Mouse (Mus musculus) liver, postnatal 0 days (tissue): ENCODE measurements at regions not wholly inside any gene's neighbourhood (a gene's known extent, or its start where the extent isn't known, plus 50 kb on each side); places are given as distances from the start of the nearest gene placed in this dataset.

Experiments used
- ATAC-seq: fragments of 200-750 bp; cut with Nextera tagmentation; 2 replicates; pipeline ENCODE4 v1.8.0; 2017; ENCODE audit warnings: mild to moderate bottlenecking, moderate library complexity
- DNase-seq: peaks from one replicate; pipeline ENCODE4 v3.0.0-alpha.2; 2016
- H3K27ac ChIP-seq: fragments of 300-500 bp; sonication (generic); 2 replicates; pipeline ENCODE4 v1.5.1; 2014; ENCODE audit warnings: antibody characterized with exemption, moderate library complexity, mild to moderate bottlenecking, low read depth
- H3K27me3 ChIP-seq: fragments of 300-500 bp; sonication (generic); 2 replicates; pipeline ENCODE4 v1.6.1; 2014; ENCODE audit warnings: low read length, control low read depth, mixed read lengths; ENCODE audit not compliant: insufficient read depth
- H3K36me3 ChIP-seq: fragments of 300-500 bp; sonication (generic); replicated peaks from 2 replicates; pipeline ENCODE4 v1.6.1; 2014; ENCODE audit warnings: mild to moderate bottlenecking, control low read depth, low read length, moderate library complexity, mixed read lengths; ENCODE audit not compliant: insufficient read depth
- H3K4me1 ChIP-seq: fragments of 300-500 bp; sonication (generic); 2 replicates; pipeline ENCODE4 v1.6.1; 2014; ENCODE audit warnings: antibody characterized with exemption, mild to moderate bottlenecking, control low read depth; ENCODE audit not compliant: insufficient read depth
- H3K4me2 ChIP-seq: fragments of 300-500 bp; sonication (generic); 2 replicates; pipeline ENCODE4 v1.6.1; 2014; ENCODE audit warnings: low read depth, mild to moderate bottlenecking, low read length, moderate library complexity, mixed read lengths
- H3K4me3 ChIP-seq: fragments of 300-500 bp; sonication (generic); 2 replicates; pipeline ENCODE4 v1.5.1; 2014; ENCODE audit warnings: low read depth, low read length
- H3K9ac ChIP-seq: fragments of 300-500 bp; sonication (generic); replicated peaks from 2 replicates; pipeline ENCODE4 v1.6.1; 2014; ENCODE audit warnings: mild to moderate bottlenecking, moderate library complexity
- H3K9me3 ChIP-seq: fragments of 300-500 bp; sonication (generic); 2 replicates; pipeline ENCODE4 v1.6.1; 2016; ENCODE audit warnings: mild to moderate bottlenecking, control low read depth, low read length, mixed read lengths
- CTCF ChIP-seq: sonication (generic); IDR thresholded peaks from 2 replicates; pipeline ENCODE4 v1.5.1; 2016; ENCODE audit warnings: antibody characterized with exemption, low read depth
- EP300 ChIP-seq: IDR thresholded peaks from 2 replicates; pipeline ENCODE4 v1.6.1; 2016; ENCODE audit warnings: antibody characterized with exemption, low read depth, mild to moderate bottlenecking
- WGBS: fragments of 180-500 bp; shearing (Covaris S2); extraction: QIAGEN DNeasy Blood & Tissue Kit; methylation state at CpG from one replicate; pipeline ENCODE4 v1.1.7; 2014; ENCODE audit not compliant: insufficient replicate concordance; 5-methylcytosine and 5-hydroxymethylcytosine counted together

GRCm38 (mm10) chr16:24199408-24200167, 193.7 kb upstream of the Lpp start:
- H3K27me3 ChIP-seq, result no peaks in the 10 kb centered on the region
- no peaks in the 10 kb centered on the region for H3K36me3 ChIP-seq
- DNase-seq (peak; percentile 72), ATAC-seq (peak; percentile 97)
- H3K9ac ChIP-seq, result peak overlapping the region; percentile 57
- TF ChIP-seq EP300 (peak; percentile 85), CTCF (no peak)
- H3K4me2 ChIP-seq, result peak overlapping the region; percentile 27; the same call in 1 of the 2 replicates
- peak overlapping the region; percentile 93 for H3K27ac ChIP-seq
- no peaks in the 10 kb centered on the region for H3K9me3 ChIP-seq
- H3K4me1 ChIP-seq, result peaks cover 35% of the 10 kb centered on the region
- 57% methylated on average over 18 of the region's 18 CpGs for WGBS
- H3K4me3 ChIP-seq, result peak overlapping the region; percentile 17; the same call in 1 of the 2 replicates

- Histone ChIP-seq H3K9me3 (no peaks in the 10 kb centered on the region), H3K4me3 (no peak overlapping the region), H3K36me3 (no peaks in the 10 kb centered on the region), H3K27ac (peak overlapping the region; percentile 93), H3K4me2 (peak overlapping the region; percentile 33; the same call in 1 of the 2 replicates), H3K9ac (no peak overlapping the region), H3K27me3 (no peaks in the 10 kb centered on the region), H3K4me1 (peaks cover 30% of the 10 kb centered on the region)
- no peak for ATAC-seq
- TF ChIP-seq EP300, result no peak
- DNase-seq, result no peak
Observed at GRCm38 (mm10) chr16:24198291-24198690, 195.0 kb upstream of the Lpp start.

- Histone ChIP-seq H3K4me2 (no peak overlapping the region), H3K9me3 (no peaks in the 10 kb centered on the region), H3K36me3 (no peaks in the 10 kb centered on the region), H3K4me1 (peaks cover 30% of the 10 kb centered on the region), H3K27me3 (no peaks in the 10 kb centered on the region), H3K27ac (0 out of 2 replicates have a peak overlapping the region, but pooled peaks have one; percentile 93), H3K9ac (no peak overlapping the region), H3K4me3 (no peak overlapping the region)
- TF ChIP-seq EP300, result no peak
- TF ChIP-seq CTCF, result no peak
- ATAC-seq (no peak), DNase-seq (no peak)
- WGBS, result 71% methylated on average over 5 of the region's 5 CpGs
Observed at GRCm38 (mm10) chr16:24197618-24198017, 195.7 kb upstream of the Lpp start.

GRCm38 (mm10) chr16:24193945-24194344, 199.4 kb upstream of the Lpp start:
- H3K4me3 ChIP-seq, result no peak overlapping the region
- no peaks in the 10 kb centered on the region for H3K36me3 ChIP-seq
- no peak overlapping the region for H3K4me2 ChIP-seq
- TF ChIP-seq CTCF, result no peak
- TF ChIP-seq EP300, result no peak
- H3K9ac ChIP-seq, result no peak overlapping the region
- WGBS, result 58% methylated on average over 2 of the region's 2 CpGs
- ATAC-seq, result no peak
- H3K27ac ChIP-seq, result peak overlapping the region; percentile 66
- no peaks in the 10 kb centered on the region for H3K9me3 ChIP-seq
- H3K27me3 ChIP-seq, result no peaks in the 10 kb centered on the region
- peaks cover 7% of the 10 kb centered on the region; the same call in 1 of the 2 replicates for H3K4me1 ChIP-seq
- no peak for DNase-seq

- no peak overlapping the region for H3K4me3 ChIP-seq
- H3K27ac ChIP-seq, result peak overlapping the region; percentile 66
- H3K36me3 ChIP-seq, result no peaks in the 10 kb centered on the region
- no peaks in the 10 kb centered on the region for H3K9me3 ChIP-seq
- 0 out of 2 replicates have a peak, but pooled peaks have one; percentile 5 for TF ChIP-seq CTCF
- TF ChIP-seq EP300, result no peak
- H3K27me3 ChIP-seq, result no peaks in the 10 kb centered on the region
- no peak overlapping the region for H3K9ac ChIP-seq
- ATAC-seq, result peak; percentile 51; the same call in 1 of the 2 replicates
- no peak overlapping the region for H3K4me2 ChIP-seq
- WGBS, result 65% methylated on average over 15 of the region's 15 CpGs
- peak; percentile 27 for DNase-seq
- H3K4me1 ChIP-seq, result 0 out of 2 replicates have a peak, but pooled peaks cover 5% of the 10 kb centered on the region
Observed at GRCm38 (mm10) chr16:24193251-24193873, 199.9 kb upstream of the Lpp start.

- DNase-seq (no peak), ATAC-seq (no peak)
- Histone ChIP-seq H3K27me3 (no peaks in the 10 kb centered on the region), H3K4me3 (no peak overlapping the region), H3K27ac (no peak overlapping the region), H3K9ac (no peak overlapping the region), H3K36me3 (no peaks in the 10 kb centered on the region), H3K4me1 (no peaks in the 10 kb centered on the region), H3K4me2 (no peak overlapping the region), H3K9me3 (no peaks in the 10 kb centered on the region)
- WGBS, result 79% methylated on average over 1 of the region's 1 CpGs
- TF ChIP-seq EP300, result no peak
- TF ChIP-seq CTCF, result no peak
Observed at GRCm38 (mm10) chr16:24192013-24192412, 201.3 kb upstream of the Lpp start.
